Mouse (Mus musculus) yolk sac, embryonic 10.5 days (tissue): ENCODE measurements around the gene Sox21.
A peak's percentile ranks its signal among the peaks of the same experiment; 100 is the strongest.

Experiments
- DNase-seq: peaks from one replicate; pipeline ENCODE4 v3.0.0-alpha.2; 2017; ENCODE audit warnings: low spot score

Gene Sox21

DNA sequence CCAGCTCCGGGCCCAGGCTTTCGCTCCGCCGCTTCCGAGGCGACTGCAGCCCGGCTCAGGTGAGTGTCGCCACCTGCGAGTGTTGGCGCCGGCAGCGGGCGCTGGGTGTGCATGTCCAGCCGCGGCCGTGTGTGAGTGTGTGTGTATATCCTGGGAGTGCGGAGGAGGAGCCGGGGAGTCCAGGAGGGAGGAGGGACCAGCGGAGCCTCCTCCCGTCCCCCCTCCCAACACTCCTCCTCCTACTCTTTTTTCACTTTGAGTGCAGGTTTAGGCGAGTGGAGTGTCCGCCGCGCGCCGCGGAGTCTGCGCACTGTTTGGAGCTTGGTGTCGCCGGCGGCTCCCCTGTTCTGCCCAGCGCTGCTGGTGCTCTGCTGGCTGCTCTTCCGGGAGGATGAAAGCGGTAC lies at the start of gene Sox21:
TSS of gene Sox21 (minus strand) at position 145 of the 404 bp plus-strand sequence.
- DNase-seq, result peak; percentile 77

DNA sequence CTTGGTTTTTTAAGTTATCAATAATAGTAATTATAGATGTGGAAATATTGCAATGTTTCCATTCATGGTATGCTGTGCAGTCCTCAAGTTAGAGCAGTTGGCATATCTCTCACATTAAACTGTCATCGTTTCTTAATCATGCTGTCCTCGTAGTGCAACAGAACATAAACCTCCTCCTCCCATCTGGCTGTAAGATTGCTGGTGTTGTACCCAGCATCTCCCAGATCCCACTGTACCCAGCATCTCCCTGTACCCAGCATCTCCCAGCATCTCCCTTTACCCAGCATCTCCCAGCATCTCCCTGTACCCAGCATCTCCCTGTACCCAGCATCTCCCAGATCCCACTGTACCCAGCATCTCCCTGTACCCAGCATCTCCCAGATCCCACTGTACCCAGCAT lies 49.3 kb upstream of the Sox21 start:
- no peak for DNase-seq

DNA sequence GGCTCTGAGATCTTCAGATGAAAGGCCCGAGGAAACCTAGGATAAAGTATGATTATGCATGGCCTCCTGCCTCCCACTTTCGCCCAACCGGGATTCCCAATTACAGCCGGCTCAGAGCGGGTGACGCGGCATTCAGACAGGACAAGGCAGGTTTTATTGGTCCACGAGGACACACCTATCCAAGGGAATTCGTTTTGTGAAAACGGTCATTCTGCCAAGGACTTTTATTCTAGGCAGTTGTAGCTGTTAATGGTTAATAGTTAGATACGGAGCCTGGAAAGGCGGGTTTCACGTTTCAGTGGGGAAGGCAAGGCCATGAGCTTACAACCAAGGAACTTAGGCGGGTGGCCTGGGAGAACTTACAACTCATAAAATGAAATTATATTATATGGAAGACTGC lies 46.1 kb upstream of the Sox21 start:
- peak; percentile 26 for DNase-seq

DNA sequence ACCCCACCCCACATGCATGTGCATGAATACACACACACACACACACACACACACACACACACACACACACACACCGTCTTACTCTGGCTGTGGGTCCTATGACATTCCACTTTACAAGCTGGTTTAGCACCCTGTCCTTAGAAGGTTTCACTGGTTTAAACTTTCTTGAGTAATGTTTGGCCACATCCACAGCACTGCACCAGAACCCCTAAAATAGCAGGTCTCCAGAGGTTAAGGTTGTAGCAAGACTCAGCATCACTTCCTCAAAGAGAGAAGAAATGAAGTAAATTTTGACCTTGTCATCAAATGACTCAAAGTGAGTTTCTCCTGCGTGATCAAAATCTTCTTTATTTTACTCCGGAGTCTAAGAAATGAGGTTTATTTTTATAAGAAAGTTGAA lies 45.4 kb upstream of the Sox21 start:
- no peak for DNase-seq

DNA sequence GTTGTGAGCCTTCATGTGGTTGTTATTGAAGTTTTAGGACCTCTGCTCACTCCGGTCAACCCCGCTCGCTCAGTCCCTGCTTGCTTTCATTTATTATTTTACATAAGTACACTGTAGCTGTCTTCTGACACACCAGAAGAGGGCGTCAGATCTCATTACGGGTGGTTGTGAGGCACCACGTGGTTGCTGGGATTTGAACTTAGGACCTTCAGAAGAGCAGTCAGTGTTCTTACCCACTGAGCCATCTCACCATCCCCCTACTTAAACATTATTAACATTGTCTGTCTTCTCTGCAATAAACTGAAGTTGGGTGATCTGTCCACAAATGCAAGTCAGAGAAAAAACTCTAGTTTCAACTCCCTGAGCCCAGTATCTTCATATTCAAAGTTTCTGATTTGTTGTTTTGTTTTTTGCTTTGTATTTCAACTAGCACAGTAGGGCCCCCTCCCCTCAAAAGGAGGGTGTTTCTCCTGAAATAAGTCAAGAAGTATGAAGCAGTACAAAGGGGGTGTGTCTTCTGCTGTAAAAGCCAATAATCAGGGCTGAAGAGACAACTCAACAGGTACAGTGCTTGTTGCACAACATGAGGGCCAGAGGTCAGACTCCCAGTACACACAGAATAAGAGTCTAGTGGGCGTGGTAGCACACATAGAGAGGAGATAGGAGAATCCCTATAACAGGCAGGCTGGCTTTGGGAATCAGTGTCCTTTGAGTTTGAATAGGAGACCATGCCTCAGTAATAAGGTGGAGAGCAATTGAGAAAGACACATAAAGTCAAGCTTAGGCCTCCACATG lies 41.1 kb upstream of the Sox21 start:
- DNase-seq, result peak; percentile 22

DNA sequence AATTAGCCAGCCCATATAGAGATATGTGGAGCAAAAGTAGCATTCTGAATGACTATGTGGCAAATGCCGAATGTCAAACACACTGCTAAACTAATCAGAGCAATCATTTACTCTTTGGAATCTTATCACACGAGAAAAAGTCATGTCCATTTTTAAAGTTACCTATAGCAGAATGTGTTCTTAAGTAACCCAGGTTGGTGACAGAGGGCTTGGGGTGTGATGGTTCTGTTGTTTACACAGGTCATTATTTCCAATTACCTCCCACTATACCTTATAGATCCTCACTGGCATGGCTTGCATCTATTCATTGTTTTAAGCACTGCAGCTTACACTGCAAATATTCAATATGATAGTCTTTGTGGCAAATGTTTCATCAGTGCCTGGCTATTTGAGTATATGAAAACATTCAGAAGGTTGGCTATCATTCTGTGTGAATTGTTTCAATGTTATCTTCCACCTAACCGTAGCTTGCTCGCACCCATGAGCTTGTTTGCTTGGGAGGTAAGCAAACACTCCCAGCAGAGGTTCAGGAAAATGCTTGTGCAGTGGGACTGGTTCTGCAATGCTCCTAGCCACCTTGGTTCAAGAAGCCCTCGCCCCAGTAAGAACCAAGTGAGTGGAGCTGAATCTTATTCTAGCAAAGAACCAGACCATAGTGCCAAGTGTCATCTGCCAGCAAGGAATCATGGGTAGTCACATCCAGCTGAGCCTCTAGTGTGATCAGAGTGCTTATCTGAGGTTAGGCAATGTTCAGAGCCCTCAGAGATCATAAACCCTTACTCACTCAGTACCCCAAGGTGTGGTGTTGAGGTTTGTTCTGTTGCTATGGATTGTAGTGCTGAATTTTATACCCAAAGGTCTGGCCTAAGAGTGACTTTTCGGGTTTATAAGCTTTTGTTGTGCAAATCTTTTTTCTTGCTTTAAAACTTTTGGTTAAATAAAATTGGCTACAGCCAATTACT lies 36.0 kb upstream of the Sox21 start:
- no peak for DNase-seq

DNA sequence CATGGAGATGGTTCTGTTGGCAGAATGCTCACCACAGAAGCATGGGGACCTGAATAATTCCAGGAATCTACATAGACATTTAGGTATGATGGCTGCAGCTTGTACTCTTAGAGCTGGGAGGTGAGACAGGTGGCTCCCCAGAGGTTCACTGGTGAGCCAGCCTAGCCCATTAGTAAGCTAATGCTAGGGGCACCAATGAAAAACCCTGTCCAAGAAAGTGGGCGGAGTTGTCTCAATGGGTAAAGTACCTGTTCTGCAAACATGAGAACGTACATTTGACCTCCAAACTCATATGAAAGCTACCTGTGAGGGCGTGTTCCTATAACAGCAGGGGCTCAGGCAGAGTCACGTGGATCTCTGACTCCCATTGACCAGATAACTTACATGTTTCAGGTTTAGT lies 32.0 kb upstream of the Sox21 start:
- DNase-seq, result no peak

DNA sequence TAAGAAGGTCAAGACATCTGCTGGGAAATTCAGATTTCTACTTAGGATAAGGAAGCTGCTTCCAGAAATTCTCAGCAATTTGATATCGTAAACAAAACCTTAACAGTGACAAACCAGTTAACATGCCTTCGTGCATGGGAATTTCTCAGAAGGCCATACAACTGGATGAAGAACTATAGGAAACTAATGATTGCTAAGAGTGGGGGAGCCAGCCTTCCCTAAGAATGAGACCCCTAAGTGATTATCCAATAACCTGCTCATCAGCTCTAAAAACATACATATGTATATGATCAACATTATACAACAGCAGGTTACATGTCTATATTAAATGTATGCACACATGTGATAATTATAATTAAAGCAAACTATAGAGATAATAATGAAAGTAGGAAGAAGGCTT lies 29.8 kb upstream of the Sox21 start, which contains the start of gene Gm9376:
TSS of gene Gm9376 (plus strand) at position 301 of the 400 bp plus-strand sequence.
- no peak for DNase-seq

DNA sequence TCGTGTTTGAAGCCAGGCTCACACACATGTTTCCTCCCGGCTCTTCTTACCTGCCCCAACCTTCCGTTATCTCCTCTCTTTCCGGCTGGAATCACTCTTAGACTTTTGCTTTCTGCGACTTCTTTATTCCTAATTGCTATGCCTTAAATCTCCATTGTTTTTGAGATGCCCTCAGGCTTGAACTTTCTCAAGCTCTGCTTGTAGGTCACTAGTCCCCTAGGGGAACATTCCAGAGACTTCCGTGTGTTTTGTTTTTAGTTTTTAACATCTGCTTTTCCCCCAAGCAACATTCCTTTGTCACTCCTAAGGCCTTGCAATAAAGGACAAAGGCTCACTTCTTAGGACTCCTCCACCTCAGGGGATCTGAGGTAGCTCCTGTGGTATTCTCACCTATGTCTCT lies 16.6 kb upstream of the Sox21 start:
- no peak for DNase-seq

DNA sequence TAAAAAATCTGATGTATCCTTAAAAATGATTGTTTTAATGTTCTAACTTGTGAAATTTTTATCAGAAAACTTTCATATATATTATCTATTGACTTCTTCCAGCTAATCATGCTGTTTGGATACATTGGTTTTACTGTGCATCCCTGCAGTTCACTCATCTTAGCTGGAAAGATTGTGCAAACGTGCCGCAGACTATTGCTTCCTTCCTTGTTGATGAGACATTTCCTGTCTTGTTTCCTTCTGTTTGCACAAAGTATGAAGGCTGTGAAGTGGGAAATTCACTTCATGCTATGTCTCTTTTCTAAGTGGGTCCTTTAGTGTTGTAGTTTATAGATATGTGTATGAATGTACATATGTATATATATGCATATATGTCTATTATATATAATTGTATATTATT lies 4.6 kb upstream of the Sox21 start:
- no peak for DNase-seq

DNA sequence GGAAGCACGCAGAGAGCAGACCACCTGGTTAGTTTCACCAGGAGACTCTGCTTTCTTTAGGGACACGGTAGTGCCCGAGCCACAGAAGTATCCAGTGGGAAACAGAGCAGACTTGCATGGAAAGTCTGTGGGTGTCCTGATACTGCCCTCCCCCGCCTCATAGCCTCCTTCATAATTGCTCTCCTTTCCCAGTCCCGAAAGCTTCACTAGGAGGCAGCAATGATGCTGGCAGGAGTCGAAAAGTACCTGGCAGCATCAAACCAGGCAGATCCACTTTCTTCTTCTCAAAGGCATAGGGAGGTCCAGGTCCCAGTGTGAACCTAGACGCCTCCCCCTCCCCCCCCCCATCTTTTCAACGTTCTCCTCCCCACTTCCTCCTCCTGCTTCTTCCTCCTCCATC lies 2.5 kb upstream of the Sox21 start:
- DNase-seq, result no peak

DNA sequence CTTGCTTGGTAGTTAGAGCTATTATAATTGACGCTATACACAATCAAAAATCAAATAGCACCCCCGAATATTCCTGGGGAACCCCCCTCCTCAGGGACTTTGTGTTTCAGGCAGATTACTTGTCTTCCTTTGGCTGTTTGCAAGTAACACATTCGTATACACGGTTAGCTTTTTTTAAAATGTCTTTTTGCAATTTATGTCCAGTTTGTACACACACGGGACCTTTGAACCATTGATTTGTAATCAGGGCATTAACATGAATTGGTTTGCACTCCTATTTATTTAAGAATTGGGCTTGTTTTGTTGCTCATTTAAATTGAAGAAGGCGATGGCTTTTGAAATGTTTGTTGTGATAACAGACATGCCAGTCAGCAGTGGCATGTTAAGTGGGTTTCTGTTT lies 956 bp upstream of the Sox21 start:
- DNase-seq, result no peak

DNA sequence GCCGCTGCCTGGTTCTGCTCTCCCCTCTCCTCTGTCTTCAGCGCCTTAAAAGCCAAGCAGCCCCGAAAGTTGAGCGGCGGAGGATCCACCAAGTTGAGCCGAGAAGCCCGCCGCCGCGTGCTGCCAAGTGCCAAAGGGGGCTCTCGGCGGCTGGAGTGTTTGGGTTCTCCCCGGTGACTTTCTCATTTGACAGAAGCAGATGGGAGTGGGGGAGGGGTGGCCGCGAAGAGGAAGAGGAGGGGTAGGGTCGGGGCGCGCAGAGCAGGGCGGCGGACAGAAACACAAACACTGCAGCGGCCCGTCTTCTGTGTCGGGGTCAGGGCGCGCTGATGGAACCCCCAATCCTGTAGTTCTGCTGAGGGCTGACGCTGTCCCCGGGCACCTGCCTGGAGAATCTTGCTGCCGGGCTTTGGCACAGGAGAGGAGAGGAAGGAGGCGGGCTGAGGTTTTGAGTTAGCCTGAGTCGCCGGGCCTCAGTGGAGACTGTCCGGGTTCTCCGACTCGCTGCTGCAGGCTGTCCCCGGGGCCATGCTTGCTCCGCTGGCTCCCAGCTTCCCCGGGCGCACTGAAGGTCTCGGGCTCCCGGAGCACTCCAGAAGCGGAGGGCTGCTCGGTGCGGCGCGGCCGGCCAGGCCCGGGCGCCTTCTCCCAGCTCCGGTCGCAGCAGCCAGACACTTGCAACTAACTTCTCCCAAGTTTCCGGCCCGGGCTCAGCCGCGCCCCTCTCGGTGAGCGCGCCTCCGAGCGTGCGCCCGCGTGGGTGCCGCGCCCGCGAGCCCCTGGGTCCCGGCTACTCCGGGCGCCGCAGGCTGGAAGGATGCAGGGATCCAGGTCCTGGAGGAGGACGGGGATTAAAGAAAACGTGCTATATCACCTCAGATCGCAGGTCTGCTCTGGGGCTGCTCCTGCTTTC lies 601 bp downstream of the Sox21 start:
- peak; percentile 43 for DNase-seq

DNA sequence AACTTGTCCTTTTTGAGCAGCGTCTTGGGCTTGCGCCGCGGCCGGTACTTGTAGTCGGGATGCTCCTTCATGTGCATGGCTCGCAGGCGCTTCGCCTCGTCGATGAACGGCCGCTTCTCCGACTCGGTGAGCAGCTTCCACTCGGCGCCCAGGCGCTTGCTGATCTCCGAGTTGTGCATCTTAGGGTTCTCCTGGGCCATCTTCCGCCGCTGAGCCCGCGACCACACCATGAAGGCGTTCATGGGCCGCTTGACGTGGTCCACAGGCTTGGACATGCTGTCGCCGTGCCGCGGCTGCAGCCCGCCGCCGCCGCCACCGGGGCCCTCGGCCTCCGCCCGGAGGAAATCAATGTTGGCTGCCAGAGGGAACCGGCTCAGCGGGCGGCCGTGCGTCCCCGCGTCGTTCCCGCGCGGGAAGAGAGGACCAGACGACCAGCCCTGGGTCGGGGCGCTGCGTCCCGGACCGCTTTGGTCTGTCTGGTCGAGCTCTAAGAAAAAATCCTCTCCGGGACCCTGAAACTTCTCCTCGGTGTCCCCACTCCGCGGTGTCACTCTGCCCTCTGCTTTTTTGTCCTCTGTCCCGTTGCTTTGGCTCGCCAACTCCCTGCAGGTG lies 1.4 kb downstream of the Sox21 start:
- peak; percentile 33 for DNase-seq

DNA sequence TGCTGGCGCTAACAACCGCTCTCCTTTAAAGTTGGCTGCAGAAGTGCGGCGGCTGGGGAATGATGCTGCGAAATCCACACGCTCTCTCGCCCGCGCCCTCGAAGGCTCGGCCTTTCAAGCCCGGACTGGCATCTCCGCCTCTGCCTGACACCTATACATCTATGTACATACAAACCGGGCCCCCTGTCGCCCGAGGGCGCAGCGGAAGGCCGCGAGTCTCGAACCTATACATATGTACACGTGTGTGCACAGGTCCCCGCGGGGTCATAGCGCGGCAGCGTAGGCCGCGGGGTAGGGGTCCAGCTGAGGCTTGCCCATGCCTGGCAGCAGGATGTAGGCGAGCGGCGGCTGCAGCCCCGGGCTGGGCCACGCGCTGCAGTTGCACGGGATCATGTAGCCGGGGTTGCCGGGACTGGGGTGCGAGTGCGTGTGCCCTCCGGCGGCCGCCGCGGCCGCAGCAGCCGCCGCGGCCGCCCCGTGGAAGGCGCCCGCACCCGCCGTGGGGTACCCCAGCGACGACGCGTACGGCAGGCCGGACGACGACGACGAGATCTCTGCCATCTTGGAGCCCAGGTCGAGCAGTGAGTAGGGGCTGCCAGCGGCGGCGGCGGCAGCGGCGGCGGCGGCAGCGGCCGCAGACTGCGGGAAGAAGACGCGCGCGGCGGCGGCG lies 2.2 kb downstream of the Sox21 start:
- no peak for DNase-seq

DNA sequence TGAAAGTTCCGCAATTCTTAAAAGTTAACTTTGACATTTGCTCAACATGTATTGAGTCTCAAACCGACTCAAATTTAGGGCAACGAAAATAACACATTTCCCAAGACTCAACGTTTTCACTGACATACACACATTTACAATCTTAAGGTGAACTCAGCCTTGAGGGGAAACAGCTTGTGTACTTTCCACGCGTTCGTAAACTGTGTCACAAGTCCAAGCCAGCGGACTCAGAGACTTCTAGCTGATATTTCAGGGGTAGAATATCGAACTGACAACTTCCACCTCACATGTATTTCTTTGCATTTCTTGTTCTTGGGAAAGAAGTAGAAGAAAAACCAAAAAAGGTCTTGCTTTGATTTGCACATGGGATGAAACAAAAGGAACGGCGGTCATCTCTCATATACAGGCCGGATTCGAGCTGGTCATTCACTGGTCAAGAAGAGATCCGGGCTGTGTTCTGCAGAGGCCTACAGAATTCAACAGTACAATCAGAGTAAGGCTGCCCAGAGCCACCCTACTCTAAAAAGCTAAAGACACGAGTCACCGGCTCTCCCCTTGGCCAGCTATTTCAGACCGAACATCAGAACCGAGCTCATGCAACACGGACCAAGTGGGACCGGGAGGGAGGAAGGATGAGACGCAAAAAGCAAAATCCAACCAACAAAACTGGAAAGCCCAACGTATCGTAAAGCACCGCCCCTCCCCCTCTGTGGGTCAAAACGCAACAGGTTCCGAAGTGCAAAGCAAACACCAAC lies 2.9 kb downstream of the Sox21 start:
- DNase-seq, result peak; percentile 13

DNA sequence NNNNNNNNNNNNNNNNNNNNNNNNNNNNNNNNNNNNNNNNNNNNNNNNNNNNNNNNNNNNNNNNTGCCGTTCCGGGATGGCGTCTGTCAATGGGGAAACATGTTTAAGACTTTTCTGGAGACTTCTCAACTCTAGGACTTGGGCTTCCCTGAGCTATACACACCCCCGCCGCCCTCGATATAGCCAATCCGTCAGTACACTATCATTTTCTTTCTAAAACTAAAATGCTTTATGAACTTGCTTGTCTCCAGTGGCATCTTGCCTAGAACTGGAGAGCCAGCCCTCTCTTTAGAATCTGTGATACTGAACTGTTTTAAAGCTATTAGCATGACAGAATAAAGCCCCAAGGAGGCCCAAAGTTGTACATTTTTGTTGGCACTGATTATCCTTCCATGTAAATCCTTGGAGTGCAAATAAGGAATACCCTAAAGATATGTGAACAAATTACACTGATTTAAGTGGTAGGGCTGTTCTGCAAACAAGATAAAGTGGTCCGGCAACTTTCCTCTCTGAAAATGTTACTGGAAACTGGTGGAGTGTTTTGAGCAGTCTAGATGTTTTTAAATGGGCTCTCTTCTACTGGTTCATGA lies 4.4 kb downstream of the Sox21 start:
- DNase-seq, result no peak

DNA sequence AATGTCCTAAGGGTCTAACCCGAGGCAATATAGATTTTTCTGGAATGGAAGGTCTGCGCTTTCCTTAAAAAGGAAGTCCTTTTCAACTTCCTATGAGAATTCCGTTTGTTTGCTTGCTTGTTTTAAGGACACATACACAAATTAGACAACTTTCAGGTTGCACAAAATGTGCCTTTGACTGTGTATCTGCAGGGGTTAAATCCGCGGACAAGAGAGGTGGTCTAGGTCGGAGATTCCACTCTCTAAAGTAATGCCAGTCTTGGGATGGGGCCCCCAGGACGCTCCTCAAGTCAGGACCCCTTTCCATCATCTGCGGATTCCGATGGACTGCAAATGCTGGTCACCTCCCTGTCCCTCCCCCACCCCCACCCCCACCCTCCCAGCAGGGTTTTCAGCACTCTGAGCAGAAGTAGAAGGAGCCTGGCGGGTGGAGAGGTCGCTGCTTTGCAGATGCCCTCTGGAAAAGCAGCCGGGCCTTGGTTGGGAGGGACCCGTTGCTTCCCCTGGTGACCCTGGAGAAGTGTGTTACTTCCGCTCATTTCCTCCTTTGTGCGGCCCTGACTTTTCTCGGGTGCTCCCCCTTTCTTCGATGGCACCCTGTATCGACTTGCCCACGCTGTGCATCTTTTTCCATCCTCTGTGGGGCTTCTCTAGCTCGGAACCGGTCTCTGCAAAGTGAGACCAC lies 10.2 kb downstream of the Sox21 start:
- DNase-seq, result no peak

DNA sequence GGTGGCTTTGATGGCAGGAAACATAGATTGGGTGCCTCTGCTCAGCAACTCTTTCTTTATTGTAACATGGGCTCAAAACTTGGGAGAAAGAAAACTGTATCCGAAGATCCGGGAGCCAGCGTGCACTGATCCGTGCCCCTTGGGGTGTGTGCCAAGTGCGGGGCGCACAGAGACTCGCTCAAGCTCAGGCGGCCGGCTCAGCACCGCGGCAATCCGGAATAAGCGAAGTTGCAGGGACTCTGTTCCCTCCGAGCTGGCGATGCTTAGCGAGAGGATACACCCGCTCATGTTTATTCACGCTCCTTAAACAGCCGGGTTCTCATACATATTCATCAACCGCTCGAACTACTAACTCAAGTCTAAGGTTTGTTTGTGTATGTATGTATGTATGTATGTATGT lies 10.9 kb downstream of the Sox21 start:
- no peak for DNase-seq
